Mouse (Mus musculus): ENCODE measurements around the gene Gm11595. TPM values are rescaled to one million over a fixed set of nuclear protein-coding genes. Genes with fewer than 3 reads are reported as not detected.
"Not testable (repeated sequence)": the region's sequence is repeated elsewhere in the genome, so short reads cannot be mapped to it uniquely, and the experiment has no call there.

Gm11595 gene
- not detected in 2 replicates for polyA plus RNA-seq (2012; rRNA removed)
- polyA plus RNA-seq (2014; fragmentation: Nextera tagmentation; extraction: Ambion mirVana), result not detected in 2 replicates

DNA sequence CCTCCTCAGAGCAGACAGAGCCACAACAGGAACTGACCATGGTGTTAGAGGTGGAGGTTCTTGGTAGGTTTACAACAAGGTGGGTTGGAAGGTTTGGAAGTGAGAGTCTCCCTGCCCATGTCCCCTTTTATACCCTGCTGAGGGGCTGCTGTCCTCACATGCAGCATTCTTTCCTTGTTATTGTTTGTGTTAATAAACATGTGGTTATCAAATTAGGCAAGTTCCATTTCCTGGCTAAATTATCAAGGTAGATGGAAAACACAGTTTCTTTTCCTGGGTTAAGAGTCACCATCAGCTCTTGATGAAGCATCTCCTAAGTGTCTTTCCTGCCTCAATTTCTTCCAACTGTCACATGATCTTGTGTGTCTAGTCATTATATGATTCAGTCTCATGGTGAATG, at the start of gene Gm11595:
Gm11595 (minus strand) TSS at position 101 of the 400 bp plus-strand sequence.
- not testable (repeated sequence) for ATAC-seq (ENCODE audit: low FRiP score, low read depth); H3K4me1 ChIP-seq (ENCODE audit: control insufficient read depth, insufficient read depth, low read length); H3K4me2 ChIP-seq (replicated peaks; ENCODE audit: low read depth, low read length, severe bottlenecking); H3K9me3 ChIP-seq (ENCODE audit: control insufficient read depth, low read length); H3K36me3 ChIP-seq (ENCODE audit: control insufficient read depth, insufficient read depth, low read length); H3K27ac ChIP-seq (replicated peaks; ENCODE audit: low read depth, low read length); DNase-seq (ENCODE audit: low spot score); H3K4me3 ChIP-seq (replicated peaks; ENCODE audit: low read length); H3K9ac ChIP-seq (ENCODE audit: low read depth, low read length, severe bottlenecking); H3K27me3 ChIP-seq (ENCODE audit: control insufficient read depth, insufficient read depth, low read length)

DNA sequence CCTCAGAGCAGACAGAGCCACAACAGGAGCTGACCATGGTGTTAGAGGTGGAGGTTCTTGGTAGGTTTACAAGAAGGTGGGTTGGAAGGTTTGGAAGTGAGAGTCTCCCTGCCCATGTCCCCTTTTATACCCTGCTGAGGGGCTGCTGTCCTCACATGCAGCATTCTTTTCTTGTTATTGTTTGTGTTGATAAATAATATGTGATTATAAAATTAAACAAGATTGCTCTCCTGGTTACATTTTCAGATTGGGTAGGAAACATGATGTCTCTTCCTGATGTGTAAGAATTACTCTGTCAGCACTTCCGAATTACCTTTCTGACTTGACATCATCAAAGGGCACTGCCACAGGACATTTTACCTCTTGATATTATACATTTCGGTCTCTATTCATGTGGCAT, 42.9 kb upstream of the Gm11595 start, which contains the start of gene Gm11564:
Gm11564 (minus strand) TSS at position 101 of the 400 bp plus-strand sequence.
- not testable (repeated sequence) for H3K27ac ChIP-seq (replicated peaks; ENCODE audit: low read depth, low read length); H3K9ac ChIP-seq (ENCODE audit: low read depth, low read length, severe bottlenecking); H3K4me2 ChIP-seq (replicated peaks; ENCODE audit: low read depth, low read length, severe bottlenecking); DNase-seq (ENCODE audit: low spot score); H3K4me1 ChIP-seq (ENCODE audit: control insufficient read depth, insufficient read depth, low read length); H3K9me3 ChIP-seq (ENCODE audit: control insufficient read depth, low read length); ATAC-seq (ENCODE audit: low FRiP score, low read depth); H3K36me3 ChIP-seq (ENCODE audit: control insufficient read depth, insufficient read depth, low read length); H3K4me3 ChIP-seq (replicated peaks; ENCODE audit: low read length); H3K27me3 ChIP-seq (ENCODE audit: control insufficient read depth, insufficient read depth, low read length)
- WGBS, result 84% methylated on average over 2 of the region's 2 CpGs

DNA sequence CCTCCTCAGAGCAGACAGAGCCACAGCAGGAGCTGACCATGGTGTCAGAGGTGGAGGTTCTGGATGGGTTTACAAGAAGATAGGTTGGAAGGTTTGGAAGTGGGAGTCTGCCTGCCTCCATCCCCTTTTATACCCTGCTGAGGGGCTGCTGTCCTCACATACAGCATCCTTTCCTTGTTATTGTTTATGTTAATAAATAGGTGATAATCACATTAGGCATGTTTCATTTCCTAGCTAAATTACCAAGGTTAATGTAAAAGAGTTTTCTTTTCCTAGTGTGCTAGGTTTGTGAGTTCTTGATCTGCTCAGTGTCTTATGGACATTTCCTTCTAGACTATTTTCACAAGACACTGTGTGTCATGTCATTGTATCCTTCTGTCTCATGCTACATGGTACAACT, 37.1 kb upstream of the Gm11595 start, which contains the start of gene Krtap4-13:
Krtap4-13 (minus strand) TSS at position 101 of the 400 bp plus-strand sequence.
- not testable (repeated sequence) for H3K4me1 ChIP-seq (ENCODE audit: control insufficient read depth, insufficient read depth, low read length); H3K27ac ChIP-seq (replicated peaks; ENCODE audit: low read depth, low read length); H3K9me3 ChIP-seq (ENCODE audit: control insufficient read depth, low read length); H3K27me3 ChIP-seq (ENCODE audit: control insufficient read depth, insufficient read depth, low read length); ATAC-seq (ENCODE audit: low FRiP score, low read depth); H3K4me3 ChIP-seq (replicated peaks; ENCODE audit: low read length); H3K36me3 ChIP-seq (ENCODE audit: control insufficient read depth, insufficient read depth, low read length); H3K9ac ChIP-seq (ENCODE audit: low read depth, low read length, severe bottlenecking); DNase-seq (ENCODE audit: low spot score); H3K4me2 ChIP-seq (replicated peaks; ENCODE audit: low read depth, low read length, severe bottlenecking)

DNA sequence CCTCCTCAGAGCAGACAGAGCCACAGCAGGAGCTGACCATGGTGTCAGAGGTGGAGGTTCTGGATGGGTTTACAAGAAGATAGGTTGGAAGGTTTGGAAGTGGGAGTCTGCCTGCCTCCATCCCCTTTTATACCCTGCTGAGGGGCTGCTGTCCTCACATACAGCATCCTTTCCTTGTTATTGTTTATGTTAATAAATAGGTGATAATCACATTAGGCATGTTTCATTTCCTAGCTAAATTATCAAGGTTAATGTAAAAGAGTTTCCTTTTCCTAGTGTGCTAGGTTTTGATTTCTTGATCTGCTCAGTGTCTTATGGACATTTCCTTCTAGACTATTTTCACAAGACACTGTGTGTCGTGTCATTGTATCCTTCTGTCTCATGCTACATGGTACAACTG, 31.6 kb upstream of the Gm11595 start, which contains the start of gene Gm11554:
Gm11554 (minus strand) TSS at position 101 of the 400 bp plus-strand sequence.
- not testable (repeated sequence) for H3K4me3 ChIP-seq (replicated peaks; ENCODE audit: low read length); H3K27ac ChIP-seq (replicated peaks; ENCODE audit: low read depth, low read length); DNase-seq (ENCODE audit: low spot score); H3K4me1 ChIP-seq (ENCODE audit: control insufficient read depth, insufficient read depth, low read length); H3K4me2 ChIP-seq (replicated peaks; ENCODE audit: low read depth, low read length, severe bottlenecking); H3K27me3 ChIP-seq (ENCODE audit: control insufficient read depth, insufficient read depth, low read length); H3K9ac ChIP-seq (ENCODE audit: low read depth, low read length, severe bottlenecking); H3K9me3 ChIP-seq (ENCODE audit: control insufficient read depth, low read length); H3K36me3 ChIP-seq (ENCODE audit: control insufficient read depth, insufficient read depth, low read length); ATAC-seq (ENCODE audit: low FRiP score, low read depth)
- no CpG with 5 or more reads among the region's 1 CpGs for WGBS

DNA sequence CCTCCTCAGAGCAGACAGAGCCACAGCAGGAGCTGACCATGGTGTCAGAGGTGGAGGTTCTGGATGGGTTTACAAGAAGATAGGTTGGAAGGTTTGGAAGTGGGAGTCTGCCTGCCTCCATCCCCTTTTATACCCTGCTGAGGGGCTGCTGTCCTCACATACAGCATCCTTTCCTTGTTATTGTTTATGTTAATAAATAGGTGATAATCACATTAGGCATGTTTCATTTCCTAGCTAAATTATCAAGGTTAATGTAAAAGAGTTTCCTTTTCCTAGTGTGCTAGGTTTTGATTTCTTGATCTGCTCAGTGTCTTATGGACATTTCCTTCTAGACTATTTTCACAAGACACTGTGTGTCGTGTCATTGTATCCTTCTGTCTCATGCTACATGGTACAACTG, 26.1 kb upstream of the Gm11595 start, which contains the start of gene Gm11569:
Gm11569 (minus strand) TSS at position 101 of the 400 bp plus-strand sequence.
- H3K4me1 ChIP-seq (ENCODE audit: control insufficient read depth, insufficient read depth, low read length); DNase-seq (ENCODE audit: low spot score); H3K9ac ChIP-seq (ENCODE audit: low read depth, low read length, severe bottlenecking); H3K9me3 ChIP-seq (ENCODE audit: control insufficient read depth, low read length); H3K27ac ChIP-seq (replicated peaks; ENCODE audit: low read depth, low read length); H3K27me3 ChIP-seq (ENCODE audit: control insufficient read depth, insufficient read depth, low read length); H3K4me2 ChIP-seq (replicated peaks; ENCODE audit: low read depth, low read length, severe bottlenecking); H3K4me3 ChIP-seq (replicated peaks; ENCODE audit: low read length); H3K36me3 ChIP-seq (ENCODE audit: control insufficient read depth, insufficient read depth, low read length); ATAC-seq (ENCODE audit: low FRiP score, low read depth): not testable (repeated sequence)
- WGBS, result no CpG with 5 or more reads among the region's 1 CpGs

DNA sequence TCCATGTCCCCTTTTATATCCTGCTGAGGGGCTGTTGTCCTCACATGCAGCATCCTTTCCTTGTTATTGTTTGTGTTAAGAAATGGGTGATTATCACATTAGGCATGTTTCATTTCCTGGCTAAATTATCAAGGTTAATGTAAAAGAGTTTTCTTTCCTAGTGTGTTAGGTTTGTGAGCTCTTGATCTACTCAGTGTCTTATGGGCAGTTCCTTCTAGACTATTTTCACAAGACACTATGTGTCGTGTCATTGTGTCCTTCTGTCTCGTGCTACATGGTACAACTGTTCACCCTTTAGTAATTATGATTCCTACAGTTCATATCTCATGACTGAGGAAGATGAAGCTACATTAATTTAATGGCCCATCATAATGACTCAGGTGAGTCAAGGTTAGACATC, 20.7 kb upstream of the Gm11595 start, which contains the start of gene Gm11596:
Gm11596 (minus strand) TSS at position 101 of the 400 bp plus-strand sequence.
- Histone ChIP-seq H3K27me3 (ENCODE audit: control insufficient read depth, insufficient read depth, low read length) (no peaks in the 10 kb centered on the region), H3K4me3 (replicated peaks; ENCODE audit: low read length) (no peak within 1 kb of the TSS), H3K4me2 (replicated peaks; ENCODE audit: low read depth, low read length, severe bottlenecking) (no peak within 1 kb of the TSS), H3K9ac (ENCODE audit: low read depth, low read length, severe bottlenecking) (no peak within 1 kb of the TSS), H3K36me3 (ENCODE audit: control insufficient read depth, insufficient read depth, low read length) (no peaks in the 10 kb centered on the region), H3K27ac (replicated peaks; ENCODE audit: low read depth, low read length) (no peak within 1 kb of the TSS), H3K9me3 (ENCODE audit: control insufficient read depth, low read length) (no peaks in the 10 kb centered on the region), H3K4me1 (ENCODE audit: control insufficient read depth, insufficient read depth, low read length) (no peaks in the 10 kb centered on the region)
- no peak for TF ChIP-seq POLR2A (IDR thresholded peaks at IDR 0.05; ENCODE audit: borderline replicate concordance, extremely low read depth, insufficient read depth, insufficient read length)
- DNase-seq (ENCODE audit: low spot score), result no peak
- WGBS, result 82% methylated on average over 2 of the region's 2 CpGs
- ATAC-seq (ENCODE audit: low FRiP score, low read depth), result no peak

DNA sequence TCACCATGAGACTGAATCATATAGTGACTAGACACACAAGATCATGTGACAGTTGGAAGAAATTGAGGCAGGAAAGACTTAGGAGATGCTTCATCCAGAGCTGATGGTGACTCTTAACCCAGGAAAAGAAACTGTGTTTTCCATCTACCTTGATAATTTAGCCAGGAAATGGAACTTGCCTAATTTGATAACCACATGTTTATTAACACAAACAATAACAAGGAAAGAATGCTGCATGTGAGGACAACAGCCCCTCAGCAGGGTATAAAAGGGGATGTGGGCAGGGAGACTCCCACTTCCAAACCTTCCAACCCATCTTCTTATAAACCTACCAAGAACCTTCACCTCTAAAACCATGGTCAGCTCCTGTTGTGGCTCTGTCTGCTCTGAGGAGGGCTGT, 12.2 kb upstream of the Gm11595 start, which contains the start of gene Krtap4-9:
Krtap4-9 (plus strand) TSS at position 301 of the 400 bp plus-strand sequence.
- H3K36me3 ChIP-seq (ENCODE audit: control insufficient read depth, insufficient read depth, low read length); H3K27me3 ChIP-seq (ENCODE audit: control insufficient read depth, insufficient read depth, low read length); DNase-seq (ENCODE audit: low spot score); H3K9ac ChIP-seq (ENCODE audit: low read depth, low read length, severe bottlenecking); H3K27ac ChIP-seq (replicated peaks; ENCODE audit: low read depth, low read length); H3K4me2 ChIP-seq (replicated peaks; ENCODE audit: low read depth, low read length, severe bottlenecking); H3K4me1 ChIP-seq (ENCODE audit: control insufficient read depth, insufficient read depth, low read length); H3K9me3 ChIP-seq (ENCODE audit: control insufficient read depth, low read length); ATAC-seq (ENCODE audit: low FRiP score, low read depth); H3K4me3 ChIP-seq (replicated peaks; ENCODE audit: low read length): not testable (repeated sequence)
